Mouse (Mus musculus): ENCODE results near the gene Tpte. TPM values are rescaled to one million over a fixed set of nuclear protein-coding genes. Genes with fewer than 3 reads are reported as not detected.

Gene Tpte
- not detected for polyA plus RNA-seq (2012; fragmentation: generic; extraction: Trizol)
- long read RNA-seq, experiment 1 = 0 reads
- long read RNA-seq, experiment 2 = 0 reads

- Histone ChIP-seq H3K36me3 (ENCODE audit: control insufficient read depth, insufficient read depth) (no peaks in the 10 kb centered on the region), H3K79me3 (ENCODE audit: low read depth) (no peaks in the 10 kb centered on the region), H3K27me3 (ENCODE audit: control insufficient read depth, insufficient read depth, insufficient read length) (no peaks in the 10 kb centered on the region), H3K4me3 (ENCODE audit: insufficient read depth, poor library complexity, severe bottlenecking) (no peak within 1 kb of the TSS), H3ac (ENCODE audit: control insufficient read depth, insufficient read length, low read depth) (no peak within 1 kb of the TSS), H3K79me2 (ENCODE audit: control insufficient read depth, insufficient read depth) (no peaks in the 10 kb centered on the region)
- TF ChIP-seq CTCF (IDR thresholded peaks at IDR 0.05; ENCODE audit: control insufficient read depth, insufficient read depth, insufficient read length) (no peak), MAX (IDR thresholded peaks at IDR 0.05) (no peak), FOSL1 (IDR thresholded peaks at IDR 0.05; ENCODE audit: insufficient read depth, low read length, poor library complexity, severe bottlenecking) (no peak)
Measured at GRCm38 (mm10) chr8:22282999-22283491, at the start of gene Tpte. Gene Tpte, plus strand, starts transcription at chr8:22283441.

GRCm38 (mm10) chr8:22242986-22243385, 40.3 kb upstream of the Tpte start:
- Histone ChIP-seq H3K79me2 (ENCODE audit: control insufficient read depth, insufficient read depth) (no peaks in the 10 kb centered on the region), H3K4me3 (ENCODE audit: insufficient read depth, poor library complexity, severe bottlenecking) (no peak overlapping the region), H3K27me3 (ENCODE audit: control insufficient read depth, insufficient read depth, insufficient read length) (peaks cover 3% of the 10 kb centered on the region), H3ac (ENCODE audit: control insufficient read depth, insufficient read length, low read depth) (no peak overlapping the region), H3K36me3 (ENCODE audit: control insufficient read depth, insufficient read depth) (no peaks in the 10 kb centered on the region), H3K79me3 (ENCODE audit: low read depth) (no peaks in the 10 kb centered on the region)
- TF ChIP-seq MYOG (IDR thresholded peaks at IDR 0.05; ENCODE audit: control insufficient read depth, extremely low read depth, insufficient read length) (no peak), MYOD1 (IDR thresholded peaks at IDR 0.05; ENCODE audit: control insufficient read depth, insufficient read length, low read depth) (no peak), CTCF (IDR thresholded peaks at IDR 0.05; ENCODE audit: control insufficient read depth, insufficient read depth, insufficient read length) (no peak), CEBPB (IDR thresholded peaks at IDR 0.05; ENCODE audit: low read depth) (no peak), FOSL1 (IDR thresholded peaks at IDR 0.05; ENCODE audit: insufficient read depth, low read length, poor library complexity, severe bottlenecking) (no peak), MAX (IDR thresholded peaks at IDR 0.05) (no peak), USF1 (IDR thresholded peaks at IDR 0.05; ENCODE audit: low read depth) (no peak)

- no peaks in the 10 kb centered on the region for H3K79me3 ChIP-seq (ENCODE audit: low read depth)
- no peak for TF ChIP-seq CTCF (IDR thresholded peaks at IDR 0.05; ENCODE audit: control insufficient read depth, insufficient read depth, insufficient read length)
- no peak for TF ChIP-seq MAX (IDR thresholded peaks at IDR 0.05)
- TF ChIP-seq MYOG (IDR thresholded peaks at IDR 0.05; ENCODE audit: control insufficient read depth, extremely low read depth, insufficient read length) = no peak
- no peak for TF ChIP-seq CEBPB (IDR thresholded peaks at IDR 0.05; ENCODE audit: low read depth)
- TF ChIP-seq USF1 (IDR thresholded peaks at IDR 0.05; ENCODE audit: low read depth) = no peak
- TF ChIP-seq MYOD1 (IDR thresholded peaks at IDR 0.05; ENCODE audit: control insufficient read depth, insufficient read length, low read depth) = no peak
- TF ChIP-seq FOSL1 (IDR thresholded peaks at IDR 0.05; ENCODE audit: insufficient read depth, low read length, poor library complexity, severe bottlenecking) = no peak
- H3K27me3 ChIP-seq (ENCODE audit: control insufficient read depth, insufficient read depth, insufficient read length) = peaks cover 3% of the 10 kb centered on the region
- no peaks in the 10 kb centered on the region for H3K36me3 ChIP-seq (ENCODE audit: control insufficient read depth, insufficient read depth)
- H3K79me2 ChIP-seq (ENCODE audit: control insufficient read depth, insufficient read depth) = no peaks in the 10 kb centered on the region
- H3K4me3 ChIP-seq (ENCODE audit: insufficient read depth, poor library complexity, severe bottlenecking) = no peak overlapping the region
- H3ac ChIP-seq (ENCODE audit: control insufficient read depth, insufficient read length, low read depth) = no peak overlapping the region
Measured at GRCm38 (mm10) chr8:22245663-22246062, 37.6 kb upstream of the Tpte start.

GRCm38 (mm10) chr8:22247956-22248355, 35.3 kb upstream of the Tpte start:
- Histone ChIP-seq H3K27me3 (ENCODE audit: control insufficient read depth, insufficient read depth, insufficient read length) (peaks cover 3% of the 10 kb centered on the region), H3K79me3 (ENCODE audit: low read depth) (no peaks in the 10 kb centered on the region), H3K36me3 (ENCODE audit: control insufficient read depth, insufficient read depth) (no peaks in the 10 kb centered on the region), H3K4me3 (ENCODE audit: insufficient read depth, poor library complexity, severe bottlenecking) (no peak overlapping the region), H3K79me2 (ENCODE audit: control insufficient read depth, insufficient read depth) (no peaks in the 10 kb centered on the region), H3ac (ENCODE audit: control insufficient read depth, insufficient read length, low read depth) (no peak overlapping the region)
- no peak for TF ChIP-seq CTCF (IDR thresholded peaks at IDR 0.05; ENCODE audit: control insufficient read depth, insufficient read depth, insufficient read length)
- TF ChIP-seq CEBPB (IDR thresholded peaks at IDR 0.05; ENCODE audit: low read depth) = no peak
- no peak for TF ChIP-seq MYOG (IDR thresholded peaks at IDR 0.05; ENCODE audit: control insufficient read depth, extremely low read depth, insufficient read length)
- no peak for TF ChIP-seq MAX (IDR thresholded peaks at IDR 0.05)
- no peak for TF ChIP-seq MYOD1 (IDR thresholded peaks at IDR 0.05; ENCODE audit: control insufficient read depth, insufficient read length, low read depth)
- no peak for TF ChIP-seq FOSL1 (IDR thresholded peaks at IDR 0.05; ENCODE audit: insufficient read depth, low read length, poor library complexity, severe bottlenecking)
- TF ChIP-seq USF1 (IDR thresholded peaks at IDR 0.05; ENCODE audit: low read depth) = no peak

GRCm38 (mm10) chr8:22249080-22249479, 34.2 kb upstream of the Tpte start:
- H3K79me3 ChIP-seq (ENCODE audit: low read depth) = no peaks in the 10 kb centered on the region
- no peaks in the 10 kb centered on the region for H3K79me2 ChIP-seq (ENCODE audit: control insufficient read depth, insufficient read depth)
- H3K4me3 ChIP-seq (ENCODE audit: insufficient read depth, poor library complexity, severe bottlenecking) = no peak overlapping the region
- H3K36me3 ChIP-seq (ENCODE audit: control insufficient read depth, insufficient read depth) = no peaks in the 10 kb centered on the region
- TF ChIP-seq MAX (IDR thresholded peaks at IDR 0.05) = no peak
- no peak for TF ChIP-seq CEBPB (IDR thresholded peaks at IDR 0.05; ENCODE audit: low read depth)
- TF ChIP-seq MYOG (IDR thresholded peaks at IDR 0.05; ENCODE audit: control insufficient read depth, extremely low read depth, insufficient read length) = no peak
- no peak overlapping the region for H3ac ChIP-seq (ENCODE audit: control insufficient read depth, insufficient read length, low read depth)
- peaks cover 3% of the 10 kb centered on the region for H3K27me3 ChIP-seq (ENCODE audit: control insufficient read depth, insufficient read depth, insufficient read length)

- no peaks in the 10 kb centered on the region for H3K79me2 ChIP-seq (ENCODE audit: control insufficient read depth, insufficient read depth)
- no peak for TF ChIP-seq CEBPB (IDR thresholded peaks at IDR 0.05; ENCODE audit: low read depth)
- no peak for TF ChIP-seq MYOD1 (IDR thresholded peaks at IDR 0.05; ENCODE audit: control insufficient read depth, insufficient read length, low read depth)
- H3K4me3 ChIP-seq (ENCODE audit: insufficient read depth, poor library complexity, severe bottlenecking) = no peak overlapping the region
- no peaks in the 10 kb centered on the region for H3K36me3 ChIP-seq (ENCODE audit: control insufficient read depth, insufficient read depth)
- H3K79me3 ChIP-seq (ENCODE audit: low read depth) = no peaks in the 10 kb centered on the region
- H3ac ChIP-seq (ENCODE audit: control insufficient read depth, insufficient read length, low read depth) = no peak overlapping the region
- peaks cover 5% of the 10 kb centered on the region for H3K27me3 ChIP-seq (ENCODE audit: control insufficient read depth, insufficient read depth, insufficient read length)
Measured at GRCm38 (mm10) chr8:22258946-22259450, 24.2 kb upstream of the Tpte start.

Data from C2C12 (cell line).